Mouse (Mus musculus): ENCODE results near the gene Tmem98.

DNA sequence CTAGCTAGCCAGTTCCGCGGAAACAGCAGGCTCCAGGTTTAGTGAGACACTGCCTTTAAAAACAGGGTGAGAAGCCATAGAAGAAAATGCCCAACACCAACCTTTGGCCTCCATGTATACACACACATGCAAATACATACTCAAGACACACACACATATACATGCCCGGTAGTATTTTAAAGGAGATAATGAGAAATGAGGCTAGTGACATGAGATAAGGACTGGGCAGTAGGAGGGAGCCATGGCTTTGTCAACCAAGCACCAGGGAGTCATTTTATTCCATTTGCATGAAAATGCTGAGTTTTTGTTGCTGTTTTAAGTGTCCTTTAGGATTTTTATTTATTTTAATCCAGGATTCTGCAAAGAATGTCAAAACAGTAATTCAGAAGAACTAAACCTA, 19.6 kb upstream of the Tmem98 start:
- TF ChIP-seq POLR2A (IDR thresholded peaks at IDR 0.05; ENCODE audit: control insufficient read depth, extremely low read depth, insufficient read depth, low read length, poor library complexity): no peak
- TF ChIP-seq CTCF (IDR thresholded peaks at IDR 0.05; ENCODE audit: borderline replicate concordance, control insufficient read depth, extremely low read depth, insufficient read depth, low read length, poor library complexity): no peak
